Mouse (Mus musculus): ENCODE measurements around the gene Fv1.
"Not testable (repeated sequence)": the region's sequence is repeated elsewhere in the genome, so short reads cannot be mapped to it uniquely, and the experiment has no call there.

The Fv1 gene

DNA sequence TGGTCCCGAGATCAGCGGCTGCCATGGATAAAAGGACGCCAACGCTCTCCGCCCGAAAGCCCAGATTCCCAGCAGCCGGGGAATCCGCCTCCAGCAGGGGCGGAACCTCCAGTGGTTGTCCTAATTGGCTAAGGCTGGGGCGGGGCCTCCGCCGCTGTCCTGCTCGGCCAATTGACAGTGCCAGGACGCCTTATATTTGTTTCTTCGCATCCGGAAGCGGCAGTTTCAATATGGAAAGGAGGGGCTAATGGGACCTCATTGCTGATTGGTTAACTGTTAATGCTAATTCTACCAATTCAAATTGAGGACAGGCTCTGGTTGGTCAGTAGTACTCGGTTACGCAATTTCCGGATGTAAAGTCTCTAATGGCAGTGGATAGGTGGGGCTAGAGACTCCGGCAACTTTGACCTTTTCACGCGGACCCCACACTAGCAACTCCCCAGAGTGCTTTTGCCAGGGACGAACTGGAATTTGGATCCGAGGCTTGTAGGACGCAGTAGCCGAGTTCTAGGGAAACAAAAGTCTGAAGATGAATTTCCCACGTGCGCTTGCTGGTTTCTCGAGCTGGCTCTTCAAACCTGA is at the start of gene Fv1, which contains the start of gene Miip:
TSS of gene Fv1 (plus strand) at position 530 of the 582 bp plus-strand sequence.
TSS of gene Miip (minus strand) at position 367 of the 582 bp plus-strand sequence.
- DNase-seq (ENCODE audit: extremely low read depth, low read depth, low spot score), result peak; percentile 98

DNA sequence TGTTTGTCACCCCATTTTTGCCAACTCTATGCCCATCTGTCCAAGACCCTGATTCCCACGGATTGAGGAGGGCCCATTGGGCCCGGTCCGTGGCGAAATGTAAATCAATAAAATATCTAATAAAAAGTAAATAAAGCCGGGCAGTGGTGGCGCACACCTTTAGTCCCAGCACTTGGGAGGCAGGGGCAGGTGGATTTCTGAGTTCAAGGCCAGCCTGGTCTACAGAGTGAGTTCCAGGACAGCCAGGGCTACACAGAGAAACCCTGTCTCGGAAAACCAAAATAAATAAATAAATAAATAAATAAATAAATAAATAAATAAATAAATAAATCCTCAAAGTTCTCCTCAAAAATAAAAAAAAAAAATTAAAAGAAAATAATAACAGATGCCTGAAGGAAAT is 49.1 kb upstream of the Fv1 start:
- DNase-seq (ENCODE audit: extremely low read depth, low read depth, low spot score), result not testable (repeated sequence)

DNA sequence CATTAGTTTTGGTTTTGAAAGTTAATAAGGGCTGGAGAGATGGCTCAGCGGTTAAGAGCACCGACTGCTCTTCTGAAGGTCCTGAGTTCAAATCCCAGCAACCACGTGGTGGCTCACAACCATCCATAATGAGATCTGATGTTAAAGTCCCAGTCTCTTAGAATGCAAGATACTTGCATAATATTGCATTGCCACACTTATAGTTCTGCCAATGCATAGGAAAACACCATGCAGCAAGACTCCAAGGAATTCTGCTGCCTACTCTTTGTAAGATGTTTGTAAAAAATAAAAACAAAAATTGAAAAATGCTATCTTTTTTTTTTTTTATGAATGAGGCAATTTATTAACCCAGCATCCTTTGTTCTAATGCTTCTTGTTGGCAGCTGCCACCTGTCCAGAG is 47.4 kb upstream of the Fv1 start:
- DNase-seq (ENCODE audit: extremely low read depth, low read depth, low spot score), result not testable (repeated sequence)

DNA sequence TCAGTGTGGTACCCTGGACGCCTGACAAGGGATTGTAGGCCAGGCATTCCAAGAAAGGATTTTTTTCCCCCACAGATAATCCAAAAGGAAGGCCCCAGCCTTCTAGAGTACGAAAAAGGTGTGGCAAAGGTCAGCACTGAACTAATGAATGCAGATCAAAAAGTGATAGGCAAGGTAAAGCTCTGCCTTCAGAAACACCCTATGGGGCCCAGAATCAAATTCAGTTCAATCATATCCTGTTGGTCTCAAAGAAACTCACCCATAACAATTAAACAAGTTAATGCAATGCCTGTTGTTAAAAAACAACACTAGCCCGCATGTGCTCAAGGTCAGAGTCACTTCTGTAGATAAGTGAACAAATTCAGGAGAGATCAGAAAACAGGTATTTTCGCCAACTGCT is 44.4 kb upstream of the Fv1 start:
- DNase-seq (ENCODE audit: extremely low read depth, low read depth, low spot score), result no peak

DNA sequence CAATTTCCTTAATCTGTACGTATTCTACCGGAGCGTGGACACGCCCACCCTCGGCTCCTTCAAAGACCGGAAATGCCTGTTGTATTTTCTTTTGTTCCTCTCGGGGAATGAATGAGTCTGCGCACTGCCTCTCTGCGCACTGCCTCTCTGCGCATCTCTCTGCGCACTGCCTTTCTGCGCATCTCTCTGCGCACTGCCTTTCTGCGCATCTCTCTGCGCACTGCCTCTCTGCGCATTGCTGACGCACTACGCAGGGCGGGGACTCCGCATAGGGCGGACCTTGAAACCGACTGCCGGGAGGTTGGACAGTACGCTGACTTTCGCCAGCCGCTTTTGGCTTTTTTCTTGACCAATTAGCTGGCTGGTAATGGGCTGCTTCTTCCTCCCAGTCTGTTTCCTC is 29.5 kb upstream of the Fv1 start:
- not testable (repeated sequence) for DNase-seq (ENCODE audit: extremely low read depth, low read depth, low spot score)

DNA sequence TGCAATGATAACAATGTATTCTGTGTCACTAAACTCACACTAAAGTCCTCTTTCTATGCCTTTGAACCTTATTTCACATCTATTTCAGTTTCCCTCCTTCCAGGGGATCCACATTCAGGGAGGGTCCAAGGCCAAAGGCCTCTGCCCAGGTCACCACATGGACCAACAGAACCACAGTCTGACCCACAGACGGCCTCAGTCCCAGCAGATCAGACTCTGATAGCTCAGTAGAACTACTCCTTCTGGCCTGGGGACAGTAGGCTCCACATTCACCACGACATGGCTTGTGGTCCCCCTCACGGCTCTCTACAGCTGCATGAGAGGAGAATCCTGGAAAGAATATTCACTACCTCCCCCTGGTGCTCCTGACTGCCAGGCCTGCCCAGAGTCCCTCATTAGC is 25.9 kb upstream of the Fv1 start:
- no peak for DNase-seq (ENCODE audit: extremely low read depth, low read depth, low spot score)

DNA sequence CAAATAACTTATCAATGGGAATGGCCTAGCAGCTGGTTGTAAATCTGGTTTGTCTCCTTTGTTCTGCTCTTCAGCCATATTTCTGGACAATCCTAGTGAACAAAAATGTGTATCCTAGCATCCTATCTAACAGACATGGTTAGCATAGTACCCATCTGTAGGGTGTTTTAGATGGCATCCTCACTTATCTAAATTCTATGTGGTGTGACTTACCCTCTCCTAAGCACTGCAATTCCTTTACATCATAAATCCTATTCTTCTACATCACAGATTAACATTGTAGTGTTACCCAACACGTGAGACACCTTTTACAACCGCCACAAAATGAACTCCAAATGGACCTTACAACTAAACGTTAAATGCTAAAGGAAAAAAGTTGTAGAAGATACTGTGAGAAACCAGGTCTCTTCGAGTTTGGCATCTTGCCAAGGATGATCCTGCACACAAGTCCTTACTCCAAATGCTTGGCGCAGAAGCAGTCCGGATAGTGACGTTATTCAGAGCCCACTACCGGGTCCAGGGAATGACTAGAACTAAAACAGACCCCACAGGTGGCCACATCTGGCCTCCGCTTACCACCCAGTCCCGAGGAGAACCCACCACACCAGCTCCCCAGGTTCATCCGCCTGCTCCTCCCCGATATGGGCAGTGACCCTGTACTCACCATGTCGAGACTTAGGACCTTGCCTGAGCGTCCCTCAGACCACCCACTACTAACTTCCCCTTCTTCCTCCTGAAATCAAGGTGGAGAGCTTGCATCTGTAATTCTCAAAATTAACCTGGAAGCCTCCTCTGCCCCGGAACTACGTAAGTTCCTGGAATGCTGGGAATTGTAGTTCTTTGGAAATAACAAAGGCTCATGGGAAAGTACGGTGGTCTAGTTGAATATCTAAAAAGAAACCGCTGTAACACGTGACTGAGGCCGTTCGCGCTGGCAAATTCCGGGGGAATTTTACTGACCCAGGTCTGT is 20.9 kb upstream of the Fv1 start, which contains the start of gene Zfp933:
TSS of gene Zfp933 (minus strand) at position 753 of the 970 bp plus-strand sequence.
- peak; percentile 66 for DNase-seq (ENCODE audit: extremely low read depth, low read depth, low spot score)

DNA sequence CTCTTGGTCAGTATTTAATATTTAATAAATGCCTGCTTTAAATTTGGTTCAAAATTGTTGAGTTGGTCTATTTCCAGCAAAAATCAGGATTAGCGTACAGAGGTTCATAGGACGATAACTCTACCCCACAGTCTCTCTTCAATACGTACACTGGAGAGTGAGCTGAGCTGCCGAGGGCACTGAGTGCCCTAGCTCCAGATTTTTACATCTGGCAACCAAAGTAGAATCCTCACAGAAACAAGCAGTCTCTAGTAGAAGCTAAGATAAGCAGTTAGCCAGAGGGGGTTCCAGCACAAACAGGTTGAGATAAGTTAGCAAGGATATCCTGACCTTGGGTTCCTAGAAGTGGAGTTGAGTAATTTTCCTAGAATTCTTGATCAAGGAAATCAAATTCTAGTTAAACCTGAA is 20.2 kb upstream of the Fv1 start:
- no peak for DNase-seq (ENCODE audit: extremely low read depth, low read depth, low spot score)

DNA sequence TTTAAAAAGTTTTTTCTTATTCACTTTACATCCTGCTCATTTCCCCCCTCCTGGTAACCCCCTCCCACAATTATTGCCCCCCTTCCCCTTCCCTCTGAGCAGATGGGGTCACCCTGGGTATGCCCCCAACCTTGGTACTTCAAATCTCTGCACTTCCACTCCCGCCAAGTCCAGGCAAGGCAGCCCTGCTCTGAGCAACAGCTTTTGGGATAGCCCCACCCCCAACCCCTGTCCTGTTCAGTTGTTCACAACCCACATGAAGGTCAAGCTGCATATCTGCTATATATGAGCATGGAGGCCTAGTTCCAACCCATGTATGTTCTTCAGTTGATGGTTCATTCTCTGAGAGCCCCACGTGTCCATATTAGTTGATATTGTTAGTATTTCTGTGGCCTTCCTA is 18.0 kb upstream of the Fv1 start:
- no peak for DNase-seq (ENCODE audit: extremely low read depth, low read depth, low spot score)

DNA sequence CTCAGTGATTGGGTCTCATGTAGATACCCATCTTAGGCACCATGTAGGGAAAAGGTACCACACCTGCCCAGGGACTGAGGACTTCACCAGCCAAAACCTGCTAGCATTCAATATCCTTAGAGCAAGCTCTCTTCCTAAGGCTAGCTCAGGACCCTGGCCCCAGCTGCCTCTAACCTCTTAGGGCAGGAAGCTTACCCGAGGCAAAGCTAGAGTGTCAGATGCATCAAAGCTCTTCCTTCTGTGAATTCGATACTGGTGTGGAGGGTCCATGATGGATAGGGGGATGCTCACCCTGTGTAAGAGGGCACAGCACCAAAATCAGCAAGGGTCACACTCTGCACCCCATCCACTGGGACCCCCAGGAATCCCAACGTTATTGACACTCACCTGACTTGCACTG is 6.7 kb upstream of the Fv1 start:
- no peak for DNase-seq (ENCODE audit: extremely low read depth, low read depth, low spot score)

DNA sequence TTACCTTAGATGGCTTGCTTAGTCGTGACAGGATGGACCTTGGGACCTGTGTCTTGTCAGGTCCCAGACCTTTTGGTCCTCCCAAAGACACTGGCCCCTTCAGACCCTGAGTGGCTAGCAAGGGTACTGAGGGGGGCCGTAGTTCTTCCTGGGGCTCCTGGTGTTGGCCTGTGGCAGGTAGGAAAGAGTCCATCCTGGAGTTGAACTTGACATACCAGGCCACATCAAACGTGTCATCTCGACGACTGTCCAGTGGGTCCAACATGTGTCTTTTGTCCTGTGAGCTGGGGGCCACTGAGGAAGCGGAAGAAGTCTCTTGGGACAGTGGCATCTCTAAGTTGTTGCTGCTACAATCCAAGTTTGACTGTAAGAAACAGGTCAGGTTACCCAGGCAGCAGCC is 3.1 kb upstream of the Fv1 start:
- no peak for DNase-seq (ENCODE audit: extremely low read depth, low read depth, low spot score)

DNA sequence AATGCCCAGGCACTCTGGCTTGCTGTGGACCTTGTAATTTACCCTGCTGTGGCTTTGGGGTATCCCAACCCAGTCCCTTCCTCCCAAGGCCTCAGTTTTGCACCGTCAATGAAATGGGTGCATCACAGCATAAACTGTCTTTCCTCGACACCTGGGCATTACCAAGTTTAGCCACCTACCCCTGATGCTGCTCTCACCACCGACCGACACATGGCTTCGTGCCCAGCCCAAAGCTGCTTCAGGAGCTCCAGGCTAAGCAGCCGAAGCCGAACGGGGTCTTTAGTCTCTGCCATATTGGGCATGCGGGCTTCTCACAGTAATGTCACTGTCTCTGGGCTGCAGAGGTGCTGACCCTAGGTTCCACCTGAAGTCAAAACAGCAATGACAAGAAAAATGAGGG is 2.7 kb upstream of the Fv1 start:
- DNase-seq (ENCODE audit: extremely low read depth, low read depth, low spot score), result no peak

DNA sequence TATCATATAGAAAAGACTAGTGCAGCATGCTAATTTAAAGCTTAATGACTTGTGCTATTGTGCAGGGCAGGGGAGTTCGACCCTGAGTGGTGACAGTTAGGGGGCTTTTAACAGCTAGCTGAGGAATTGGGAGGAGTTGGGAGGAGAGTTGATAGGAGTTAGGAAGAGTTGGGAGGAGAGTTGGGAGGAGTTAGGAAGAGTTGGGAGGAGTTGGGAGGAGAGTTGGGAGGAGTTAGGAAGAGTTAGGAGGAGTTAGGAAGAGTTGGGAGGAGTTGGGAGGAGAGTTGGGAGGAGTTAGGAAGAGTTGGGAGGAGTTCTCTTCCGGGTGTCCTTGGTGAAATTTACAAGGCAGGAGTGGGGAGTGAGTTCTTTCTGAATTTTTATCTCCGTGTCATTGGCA is 2.0 kb upstream of the Fv1 start:
- DNase-seq (ENCODE audit: extremely low read depth, low read depth, low spot score), result not testable (repeated sequence)

DNA sequence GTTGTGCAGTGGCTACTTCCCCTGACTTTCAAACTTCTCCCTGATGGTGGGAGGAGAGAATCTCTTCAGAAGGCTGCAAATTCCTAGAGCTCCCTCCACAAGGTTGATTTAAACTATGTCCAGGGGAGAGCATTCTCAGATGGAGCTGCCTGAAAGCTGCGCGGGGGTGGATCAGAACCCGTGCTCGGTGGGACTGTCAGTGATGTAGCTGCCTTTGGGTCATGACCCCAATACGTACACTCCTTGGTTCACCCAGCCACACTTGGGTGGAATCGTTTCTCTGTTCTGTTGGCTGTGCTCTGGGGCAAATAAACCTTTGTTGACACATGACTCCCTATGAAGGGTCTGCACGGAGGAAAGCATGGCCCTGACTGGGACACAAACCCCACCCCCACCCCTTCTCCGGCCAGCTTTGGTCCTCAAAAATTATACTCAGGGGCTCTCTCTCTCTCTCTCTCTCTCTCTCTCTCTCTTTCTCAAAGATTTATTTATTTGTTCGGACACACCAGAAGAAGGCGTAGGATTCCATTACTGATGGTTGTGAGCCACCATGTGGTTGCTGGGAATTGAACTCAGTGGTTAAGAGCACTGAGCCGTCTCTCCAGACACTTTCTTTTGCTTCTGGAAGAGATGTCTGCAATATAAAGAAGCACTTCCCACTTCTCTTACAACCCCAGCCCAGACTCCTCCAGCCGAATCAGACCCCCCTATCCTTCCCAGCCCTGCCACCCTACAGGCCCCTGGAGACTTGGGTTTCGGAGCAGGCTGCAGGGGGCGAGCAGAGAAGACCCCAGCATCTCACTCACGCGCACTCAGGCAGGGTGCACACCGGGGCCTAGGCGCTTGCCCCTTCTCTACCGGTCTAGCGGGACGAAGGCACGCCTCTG is 973 bp upstream of the Fv1 start:
- DNase-seq (ENCODE audit: extremely low read depth, low read depth, low spot score), result no peak

DNA sequence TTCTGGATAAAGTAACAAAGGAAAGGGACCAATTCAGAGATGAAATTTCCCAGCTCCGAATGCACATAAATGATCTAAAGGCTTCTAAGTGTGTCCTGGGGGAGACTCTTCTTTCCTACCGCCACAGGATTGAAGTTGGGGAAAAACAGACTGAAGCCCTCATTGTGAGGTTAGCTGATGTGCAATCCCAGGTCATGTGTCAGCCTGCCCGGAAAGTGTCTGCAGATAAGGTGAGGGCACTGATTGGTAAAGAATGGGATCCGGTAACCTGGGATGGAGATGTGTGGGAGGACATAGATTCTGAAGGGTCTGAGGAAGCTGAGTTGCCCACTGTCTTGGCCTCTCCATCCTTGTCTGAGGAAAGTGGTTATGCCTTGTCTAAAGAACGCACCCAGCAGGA is 459 bp downstream of the Fv1 start:
- DNase-seq (ENCODE audit: extremely low read depth, low read depth, low spot score), result no peak

DNA sequence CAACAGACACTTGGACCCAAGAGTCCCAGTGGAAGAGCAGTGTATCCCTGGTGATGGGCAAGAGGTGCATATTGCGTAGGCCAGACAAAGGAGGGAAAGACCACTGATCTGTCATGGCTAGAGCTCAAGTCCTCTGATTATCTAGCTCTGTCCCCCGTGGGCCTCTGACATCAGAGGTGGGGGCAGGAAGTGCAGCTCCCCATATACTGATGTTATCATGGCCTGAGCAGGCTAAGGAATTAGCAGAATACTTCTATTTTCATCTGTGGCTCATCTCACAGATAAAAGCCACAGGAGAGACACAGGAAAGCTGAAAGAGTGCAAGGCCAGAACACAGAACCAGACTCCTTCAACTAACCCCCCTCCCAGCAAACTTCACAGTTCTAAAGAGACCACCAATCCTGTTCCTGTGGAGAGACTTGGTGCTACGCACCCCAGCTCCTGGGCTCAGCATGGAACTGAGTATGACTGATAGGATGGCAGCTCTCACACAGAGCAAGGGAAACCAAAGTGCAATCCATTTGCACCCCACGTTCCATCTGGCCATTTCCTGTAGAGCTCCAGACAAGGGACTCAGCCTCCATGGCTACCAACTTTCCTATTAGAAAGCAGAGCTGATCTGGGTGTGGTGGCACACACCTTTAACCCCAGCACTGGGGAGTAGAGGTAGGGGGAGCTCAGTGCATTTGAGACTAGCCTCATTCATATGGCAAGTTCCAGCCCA is 7.2 kb downstream of the Fv1 start:
- no peak for DNase-seq (ENCODE audit: extremely low read depth, low read depth, low spot score)

DNA sequence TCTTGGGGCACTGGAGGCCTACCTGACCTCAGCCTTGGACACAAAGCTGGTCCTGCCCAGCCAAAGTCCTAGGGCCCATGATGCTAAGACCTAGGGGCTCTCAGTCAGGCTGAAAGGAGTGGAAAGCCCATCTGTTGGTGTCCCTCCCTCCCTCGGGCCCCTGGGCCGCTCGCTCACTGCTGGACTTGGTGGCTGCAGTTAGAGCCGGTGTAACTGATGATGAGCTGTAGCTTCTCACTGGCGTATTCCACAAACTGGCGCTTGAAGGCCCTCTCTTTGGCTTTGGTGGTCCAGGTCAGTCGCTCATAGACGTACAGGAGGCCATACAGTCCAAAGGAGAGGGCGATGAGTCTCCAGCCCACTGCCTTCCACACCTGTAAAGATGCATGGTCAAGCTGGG is 9.8 kb downstream of the Fv1 start:
- DNase-seq (ENCODE audit: extremely low read depth, low read depth, low spot score), result no peak

DNA sequence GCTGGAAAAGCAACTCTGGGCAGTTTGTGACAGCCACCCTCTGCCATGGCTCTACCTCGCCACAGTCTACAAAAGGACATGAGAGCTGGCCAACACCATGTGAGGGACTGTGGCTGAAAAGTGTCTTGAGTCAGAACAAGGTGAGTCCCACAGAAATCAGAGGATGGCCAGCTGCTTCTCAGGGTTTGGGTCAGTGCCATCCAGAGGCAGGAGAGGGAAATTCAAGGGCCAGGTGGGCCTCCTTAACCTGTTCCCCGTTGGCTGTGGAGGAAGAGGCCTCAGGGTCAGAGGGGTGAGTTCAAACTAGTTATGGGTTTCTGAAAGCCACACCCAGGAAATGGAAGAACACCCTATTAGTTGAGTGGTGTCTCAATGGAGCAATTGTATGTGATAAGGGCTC is 10.7 kb downstream of the Fv1 start:
- no peak for DNase-seq (ENCODE audit: extremely low read depth, low read depth, low spot score)

DNA sequence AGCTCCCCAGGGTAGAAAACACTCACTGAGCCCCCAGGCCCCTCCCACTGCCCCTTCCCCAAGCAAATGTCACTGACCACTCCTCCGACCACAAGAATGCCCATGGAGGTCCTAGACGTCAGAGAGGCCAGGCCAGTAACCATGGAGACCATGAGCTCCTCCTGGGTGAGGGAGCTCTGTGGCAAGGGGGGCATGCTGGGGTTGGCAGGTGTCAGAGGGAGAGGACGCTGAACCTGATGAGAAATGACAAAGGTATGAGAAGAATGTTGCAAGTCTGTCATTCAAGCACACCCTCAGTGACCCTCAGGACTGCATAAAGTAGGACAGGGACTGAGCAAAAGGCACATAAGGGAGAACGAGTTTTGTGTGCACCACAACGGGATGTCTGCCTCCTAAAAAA is 11.1 kb downstream of the Fv1 start:
- DNase-seq (ENCODE audit: extremely low read depth, low read depth, low spot score), result no peak

DNA sequence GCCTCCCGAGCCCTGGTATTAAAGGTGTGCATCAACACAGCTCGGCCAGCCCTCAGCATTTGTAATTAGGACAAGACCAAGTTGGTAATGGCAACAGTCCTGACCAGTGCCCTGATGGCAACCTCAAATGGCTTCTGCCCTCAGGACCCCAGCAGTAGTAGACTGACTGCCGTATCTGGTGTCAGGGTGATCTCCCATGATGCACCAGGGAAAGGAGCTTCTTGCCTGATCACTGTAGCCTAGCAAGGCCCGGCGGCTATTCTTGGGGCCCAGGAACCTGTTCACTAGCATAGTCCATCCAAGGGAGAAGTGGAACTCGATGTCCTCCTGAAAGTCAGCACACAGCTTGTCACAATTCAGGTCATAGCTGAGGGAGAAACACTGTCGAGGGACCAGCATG is 13.0 kb downstream of the Fv1 start:
- no peak for DNase-seq (ENCODE audit: extremely low read depth, low read depth, low spot score)

DNA sequence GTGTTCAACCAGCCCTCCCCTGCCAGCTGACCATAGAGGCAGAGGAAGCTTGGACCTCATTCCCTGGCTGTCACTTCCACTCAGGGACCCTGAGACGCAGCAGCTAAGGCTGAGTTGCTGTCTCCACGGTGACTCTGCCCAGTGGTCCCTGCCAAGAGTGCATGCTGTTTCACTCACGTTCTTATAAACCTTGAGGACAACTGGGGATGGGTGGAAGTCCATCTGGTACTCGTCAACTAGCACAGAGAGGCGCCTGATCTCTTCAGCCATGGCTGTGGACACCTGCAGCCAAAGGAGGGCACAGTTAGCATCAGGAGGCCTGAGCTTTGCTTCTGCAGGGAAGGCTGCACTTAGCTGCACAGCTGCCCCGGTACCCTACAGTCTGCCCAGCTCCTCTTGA is 14.3 kb downstream of the Fv1 start:
- DNase-seq (ENCODE audit: extremely low read depth, low read depth, low spot score), result no peak

Measured in fat pad, adult 2 months (tissue).